Mouse (Mus musculus): ENCODE results near the gene Scarf1.

GRCm38 (mm10) chr11:75467512-75468215, 45.7 kb upstream of the Scarf1 start:
- TF ChIP-seq CTCF (IDR thresholded peaks at IDR 0.05; ENCODE audit: low read depth, low read length) (no peak), POLR2A (IDR thresholded peaks at IDR 0.05; ENCODE audit: insufficient read depth, low read length) (no peak)

Measured in ES-Bruce4 (cell line).